Mouse (Mus musculus): ENCODE measurements around the gene Zfp938. TPM values are rescaled to one million over a fixed set of nuclear protein-coding genes. Genes with fewer than 3 reads are reported as not detected.

Gene Zfp938
- polyA plus RNA-seq (2015; fragmentation: Illumina TruSeq; extraction: RNeasy Lipid Tissue Mini Kit (QIAGEN cat#74804); ENCODE audit: insufficient read depth, low read depth, low replicate concordance) = 2.9 TPM

DNA sequence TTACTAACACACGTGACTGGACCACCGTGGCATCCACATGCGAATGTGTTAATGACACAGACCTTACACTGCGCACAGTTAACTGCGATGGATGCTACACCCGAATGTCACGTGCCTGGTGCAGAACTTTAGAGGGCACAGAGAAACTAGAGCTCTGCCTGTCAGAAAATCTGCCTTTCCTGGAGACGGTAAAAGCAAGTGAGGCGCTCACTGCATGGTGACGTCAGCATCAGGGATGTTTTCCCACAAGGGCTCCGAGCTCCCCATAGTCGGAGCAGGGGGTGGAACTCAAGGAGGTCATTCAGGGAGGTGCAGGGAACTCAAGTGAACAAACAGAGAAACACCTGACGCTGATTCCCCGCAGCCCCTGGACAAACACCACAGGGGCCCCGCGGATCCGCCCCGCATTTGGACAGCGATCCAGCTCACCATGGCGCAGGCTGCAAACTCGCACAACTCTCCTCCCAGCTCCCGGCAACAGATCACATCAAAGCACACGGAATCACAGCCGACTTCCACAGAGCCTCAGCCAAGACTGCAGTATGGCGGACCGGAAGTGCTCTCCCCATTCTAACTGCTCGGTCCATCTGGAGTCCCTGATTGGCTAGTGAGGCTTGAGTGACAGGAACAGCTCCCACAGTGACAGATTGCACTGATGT is at the start of gene Zfp938:
TSS of gene Zfp938 (minus strand) at position 539 of the 659 bp plus-strand sequence.

Other genes starting within 250 kb of the Zfp938 start
- 1.1 TPM for gene Zfp873, start 193.2 kb downstream of the Zfp938 start, polyA plus RNA-seq (2015; fragmentation: Illumina TruSeq; extraction: RNeasy Lipid Tissue Mini Kit (QIAGEN cat#74804); ENCODE audit: insufficient read depth, low read depth, low replicate concordance)
- gene BC024063, start 157.9 kb downstream of the Zfp938 start, polyA plus RNA-seq (2015; fragmentation: Illumina TruSeq; extraction: RNeasy Lipid Tissue Mini Kit (QIAGEN cat#74804); ENCODE audit: insufficient read depth, low read depth, low replicate concordance) = not detected
- 0.41 TPM for gene AU041133, start 113.3 kb downstream of the Zfp938 start, polyA plus RNA-seq (2015; fragmentation: Illumina TruSeq; extraction: RNeasy Lipid Tissue Mini Kit (QIAGEN cat#74804); ENCODE audit: insufficient read depth, low read depth, low replicate concordance)
- gene 4932415D10Rik, start 75.3 kb upstream of the Zfp938 start, polyA plus RNA-seq (2015; fragmentation: Illumina TruSeq; extraction: RNeasy Lipid Tissue Mini Kit (QIAGEN cat#74804); ENCODE audit: insufficient read depth, low read depth, low replicate concordance) = not detected
- gene Gm4924, start 113.0 kb upstream of the Zfp938 start, polyA plus RNA-seq (2015; fragmentation: Illumina TruSeq; extraction: RNeasy Lipid Tissue Mini Kit (QIAGEN cat#74804); ENCODE audit: insufficient read depth, low read depth, low replicate concordance) = 0.87 TPM

Measured in pancreas, adult 10 weeks (tissue).